Mouse (Mus musculus) heart, adult 2 months (tissue): ENCODE data around the gene Cntnap5b.

Source experiments
- CTCF ChIP-seq: fragments of 200-600 bp; IDR thresholded peaks from 2 replicates; pipeline ENCODE4 v1.8.1; 2022; ENCODE audit warnings: antibody characterized with exemption, mild to moderate bottlenecking, moderate library complexity
- POLR2A ChIP-seq: fragments of 200-500 bp; IDR thresholded peaks from 2 replicates; pipeline ENCODE4 v1.6.1; 2011; ENCODE audit warnings: mild to moderate bottlenecking, low read depth, low read length, control low read depth; ENCODE audit not compliant: insufficient read depth

DNA sequence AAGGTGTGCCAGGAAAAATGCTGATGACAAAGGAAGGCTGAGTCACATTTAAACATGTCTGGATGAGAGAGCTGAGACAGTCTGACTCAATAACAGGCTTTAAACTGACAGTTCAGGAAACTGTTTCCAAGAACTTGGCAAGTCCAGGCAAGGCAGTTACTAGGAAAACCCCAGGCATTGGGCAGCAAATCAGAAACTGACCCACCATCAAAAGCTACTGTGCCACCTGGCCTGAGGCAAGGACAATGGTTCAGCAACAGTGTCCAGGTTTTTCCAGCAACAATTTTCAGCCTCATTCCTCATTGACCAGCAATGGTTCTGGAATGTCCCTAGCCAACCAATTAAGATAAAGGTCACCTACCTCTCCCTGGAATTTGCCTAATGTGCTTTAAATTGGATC is 399.0 kb downstream of the Cntnap5b start:
- TF ChIP-seq CTCF (no peak), POLR2A (no peak)
